Mouse (Mus musculus) neural tube, embryonic 14.5 days (tissue): ENCODE results near the gene Rnf169. TPM values are rescaled to one million over a fixed set of nuclear protein-coding genes. Genes with fewer than 3 reads are reported as not detected.

Experiments used
- ATAC-seq: fragments of 200-750 bp; cut with Nextera tagmentation; 2 replicates; pipeline ENCODE4 v1.8.0; 2017; ENCODE audit warnings: low read depth, mild to moderate bottlenecking, moderate TSS enrichment, moderate library complexity
- H3K27ac ChIP-seq: fragments of 300-500 bp; sonication (generic); 2 replicates; pipeline ENCODE4 v1.5.1; 2014; ENCODE audit warnings: low read depth, mild to moderate bottlenecking, control low read depth, low read length, moderate library complexity, mixed read lengths
- H3K27me3 ChIP-seq: fragments of 300-500 bp; sonication (generic); 2 replicates; pipeline ENCODE4 v1.6.1; 2014; ENCODE audit warnings: low read length; ENCODE audit not compliant: control insufficient read depth, insufficient read depth
- H3K36me3 ChIP-seq: fragments of 300-500 bp; sonication (generic); 2 replicates; pipeline ENCODE4 v1.6.1; 2014; ENCODE audit warnings: low read length, mixed read lengths; ENCODE audit not compliant: control insufficient read depth, insufficient read depth
- H3K4me1 ChIP-seq: fragments of 300-500 bp; sonication (generic); 2 replicates; pipeline ENCODE4 v1.6.1; 2014; ENCODE audit warnings: low read length; ENCODE audit not compliant: control insufficient read depth, insufficient read depth
- H3K4me2 ChIP-seq: fragments of 300-500 bp; sonication (generic); 2 replicates; pipeline ENCODE4 v1.6.1; 2014; ENCODE audit warnings: mild to moderate bottlenecking, low read depth, low read length, control low read depth
- H3K4me3 ChIP-seq: fragments of 300-500 bp; sonication (generic); 2 replicates; pipeline ENCODE4 v1.5.1; 2014; ENCODE audit warnings: low read depth, low read length, control low read depth, mixed read lengths
- H3K9ac ChIP-seq: fragments of 300-500 bp; sonication (generic); replicated peaks from 2 replicates; pipeline ENCODE4 v1.6.1; 2014; ENCODE audit warnings: low read depth, mild to moderate bottlenecking, control low read depth, low read length, mixed read lengths
- H3K9me3 ChIP-seq: fragments of 300-500 bp; sonication (generic); 2 replicates; pipeline ENCODE4 v1.6.1; 2016; ENCODE audit warnings: low read length; ENCODE audit not compliant: control insufficient read depth
- WGBS: fragments of 180-500 bp; shearing (Covaris S2); extraction: QIAGEN DNeasy Blood & Tissue Kit; methylation state at CpG from one replicate; pipeline ENCODE4 v1.1.7; 2014; 5-methylcytosine and 5-hydroxymethylcytosine counted together
- polyA plus RNA-seq: library from polyadenylated mRNA; unstranded; fragments of >200 nt; fragmentation: Nextera tagmentation; extraction: Ambion mirVana; gene quantifications from 2 replicates; pipeline ENCODE4 v1.2.1, GENCODE M21; 2014

Gene Rnf169
- polyA plus RNA-seq, 1 experiment from 2014 or later, result 7.2 TPM

GRCm38 (mm10) chr7:100008765-100009164 lies 28.5 kb upstream of the Rnf169 start:
- H3K4me1 ChIP-seq, result no peaks in the 10 kb centered on the region
- WGBS, result 92% methylated on average over 4 of the region's 4 CpGs
- no peak overlapping the region for H3K4me3 ChIP-seq
- H3K9me3 ChIP-seq, result no peaks in the 10 kb centered on the region
- ATAC-seq, result no peak
- no peaks in the 10 kb centered on the region for H3K36me3 ChIP-seq
- peaks cover 38% of the 10 kb centered on the region for H3K27me3 ChIP-seq
- H3K27ac ChIP-seq, result no peak overlapping the region
- no peak overlapping the region for H3K4me2 ChIP-seq
- no peak overlapping the region for H3K9ac ChIP-seq

- peaks cover 38% of the 10 kb centered on the region for H3K27me3 ChIP-seq
- WGBS, result 10% methylated on average over 11 of the region's 11 CpGs
- H3K4me1 ChIP-seq, result no peaks in the 10 kb centered on the region
- no peaks in the 10 kb centered on the region for H3K36me3 ChIP-seq
- no peak overlapping the region for H3K9ac ChIP-seq
- no peaks in the 10 kb centered on the region for H3K9me3 ChIP-seq
- no peak overlapping the region for H3K27ac ChIP-seq
- no peak overlapping the region for H3K4me3 ChIP-seq
- H3K4me2 ChIP-seq, result peak overlapping the region; percentile 90
- no peak for ATAC-seq
Measured at GRCm38 (mm10) chr7:100006411-100006810, 26.2 kb upstream of the Rnf169 start.

GRCm38 (mm10) chr7:100005790-100006189 lies 25.5 kb upstream of the Rnf169 start, which contains the start of gene Chrdl2:
TSS of gene Chrdl2 (plus strand) at chr7:100006172.
- Histone ChIP-seq H3K36me3 (no peaks in the 10 kb centered on the region), H3K9ac (peak within 1 kb of the TSS; percentile 51), H3K4me3 (peak within 1 kb of the TSS; percentile 41), H3K9me3 (no peaks in the 10 kb centered on the region; the same call in 1 of the 2 replicates), H3K4me1 (no peaks in the 10 kb centered on the region), H3K4me2 (peak within 1 kb of the TSS; percentile 90), H3K27ac (no peak within 1 kb of the TSS), H3K27me3 (peaks cover 38% of the 10 kb centered on the region)
- ATAC-seq, result peak; percentile 93
- 1% methylated on average over 29 of the region's 44 CpGs for WGBS

GRCm38 (mm10) chr7:100003781-100004180 lies 23.5 kb upstream of the Rnf169 start:
- Histone ChIP-seq H3K4me3 (no peak overlapping the region), H3K9ac (no peak overlapping the region), H3K36me3 (no peaks in the 10 kb centered on the region), H3K27me3 (peaks cover 32% of the 10 kb centered on the region), H3K4me1 (no peaks in the 10 kb centered on the region), H3K27ac (no peak overlapping the region), H3K9me3 (no peaks in the 10 kb centered on the region; the same call in 1 of the 2 replicates), H3K4me2 (no peak overlapping the region)
- 60% methylated on average over 9 of the region's 9 CpGs for WGBS
- ATAC-seq, result no peak

- Histone ChIP-seq H3K4me2 (no peak overlapping the region), H3K27ac (no peak overlapping the region), H3K27me3 (no peaks in the 10 kb centered on the region), H3K4me3 (no peak overlapping the region), H3K4me1 (no peaks in the 10 kb centered on the region), H3K9ac (no peak overlapping the region), H3K9me3 (no peaks in the 10 kb centered on the region; the same call in 1 of the 2 replicates), H3K36me3 (no peaks in the 10 kb centered on the region)
- ATAC-seq, result no peak
- 91% methylated on average over 3 of the region's 3 CpGs for WGBS
Measured at GRCm38 (mm10) chr7:99998668-99999067, 18.4 kb upstream of the Rnf169 start.

GRCm38 (mm10) chr7:99995186-99995585 lies 14.9 kb upstream of the Rnf169 start:
- Histone ChIP-seq H3K27me3 (no peaks in the 10 kb centered on the region), H3K4me2 (no peak overlapping the region), H3K27ac (no peak overlapping the region), H3K36me3 (no peaks in the 10 kb centered on the region), H3K9ac (no peak overlapping the region), H3K4me1 (no peaks in the 10 kb centered on the region), H3K9me3 (no peaks in the 10 kb centered on the region), H3K4me3 (no peak overlapping the region)
- 78% methylated on average over 7 of the region's 7 CpGs for WGBS
- ATAC-seq, result no peak

- WGBS, result 88% methylated on average over 7 of the region's 7 CpGs
- no peak for ATAC-seq
- Histone ChIP-seq H3K9me3 (no peaks in the 10 kb centered on the region), H3K9ac (no peak overlapping the region), H3K27me3 (no peaks in the 10 kb centered on the region), H3K4me2 (no peak overlapping the region), H3K36me3 (no peaks in the 10 kb centered on the region), H3K4me3 (no peak overlapping the region), H3K27ac (no peak overlapping the region), H3K4me1 (no peaks in the 10 kb centered on the region)
Measured at GRCm38 (mm10) chr7:99993159-99993558, 12.9 kb upstream of the Rnf169 start.

GRCm38 (mm10) chr7:99990990-99991707 lies 10.9 kb upstream of the Rnf169 start:
- H3K4me1 ChIP-seq, result no peaks in the 10 kb centered on the region
- H3K27ac ChIP-seq, result no peak overlapping the region
- H3K9ac ChIP-seq, result no peak overlapping the region
- no peaks in the 10 kb centered on the region for H3K27me3 ChIP-seq
- ATAC-seq, result no peak
- H3K36me3 ChIP-seq, result no peaks in the 10 kb centered on the region
- 83% methylated on average over 8 of the region's 8 CpGs for WGBS
- H3K4me2 ChIP-seq, result no peak overlapping the region
- H3K4me3 ChIP-seq, result no peak overlapping the region
- H3K9me3 ChIP-seq, result no peaks in the 10 kb centered on the region

- no peak for ATAC-seq
- no peaks in the 10 kb centered on the region for H3K4me1 ChIP-seq
- no peaks in the 10 kb centered on the region for H3K9me3 ChIP-seq
- H3K9ac ChIP-seq, result no peak overlapping the region
- no peaks in the 10 kb centered on the region for H3K27me3 ChIP-seq
- no peaks in the 10 kb centered on the region for H3K36me3 ChIP-seq
- WGBS, result 61% methylated on average over 15 of the region's 15 CpGs
- H3K27ac ChIP-seq, result no peak overlapping the region
- H3K4me2 ChIP-seq, result no peak overlapping the region
- H3K4me3 ChIP-seq, result no peak overlapping the region
Measured at GRCm38 (mm10) chr7:99989844-99990760, 9.9 kb upstream of the Rnf169 start.
